Mouse (Mus musculus) adrenal gland, postnatal 4 days (tissue): ENCODE measurements around the gene Ccdc155. TPM values are rescaled to one million over a fixed set of nuclear protein-coding genes. Genes with fewer than 3 reads are reported as not detected.
"Not testable (repeated sequence)": the region's sequence is repeated elsewhere in the genome, so short reads cannot be mapped to it uniquely, and the experiment has no call there.

Experiments used
- DNase-seq, 2 experiments: peaks; one replicate each; pipeline ENCODE4 v3.0.0; 2021 to 2022; ENCODE audit warnings: low spot score in 2 of 2, mixed read lengths in 2 of 2
- total RNA-seq, 2 experiments: library from RNA; stranded (reverse); gene quantifications; 2 replicates each; pipeline ENCODE4 v1.2.3; 2021

Gene Ccdc155
- total RNA-seq, 2 experiments from 2014 or later: 0.31 to 0.84 TPM

DNA sequence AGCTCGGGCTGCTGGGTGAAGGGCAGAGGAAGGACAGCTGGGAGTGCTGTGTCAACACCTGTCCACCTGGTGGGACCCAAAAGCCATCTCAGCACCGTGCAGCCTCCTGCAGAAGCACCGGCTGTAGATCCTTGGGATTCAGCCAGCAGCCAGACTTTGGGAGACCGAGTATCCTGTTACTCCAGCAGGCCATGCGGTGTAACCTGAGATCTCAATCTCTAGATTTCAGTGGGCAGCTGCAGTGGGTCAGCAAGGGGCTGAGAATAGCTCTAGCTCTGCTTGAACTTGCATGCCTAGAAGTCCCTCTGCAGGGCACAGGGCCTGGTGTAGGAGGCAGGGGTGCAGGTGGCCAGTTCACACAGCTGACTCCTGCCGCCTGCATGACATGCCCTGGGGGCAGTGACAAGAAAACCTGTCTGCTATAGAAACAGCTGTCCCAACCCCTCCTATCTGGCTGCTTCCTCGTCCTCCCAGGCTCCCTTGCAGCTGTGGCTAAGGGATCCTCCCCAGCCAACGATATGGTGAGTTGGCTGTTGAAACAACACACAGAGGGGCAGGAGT is 12.8 kb downstream of the Ccdc155 start:
- DNase-seq: no peak

DNA sequence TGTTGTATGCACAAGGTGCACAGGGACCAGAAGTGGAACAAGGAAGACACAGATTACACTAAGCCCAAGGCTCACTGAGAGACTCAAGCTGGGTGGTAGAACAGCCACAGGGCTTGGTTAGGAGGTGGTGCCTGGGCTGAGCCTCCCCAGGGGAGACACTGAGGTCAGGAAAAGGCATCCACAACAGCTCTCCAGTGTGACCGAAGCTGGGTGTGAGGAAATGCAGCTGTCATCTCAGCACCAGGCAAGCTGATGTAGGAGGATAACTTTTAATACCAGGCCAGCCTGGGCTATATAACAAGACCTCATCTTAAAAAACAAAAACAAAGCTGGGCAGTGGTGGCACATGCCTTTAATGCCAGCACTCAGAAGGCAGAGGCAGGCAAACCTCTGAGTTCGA is 13.5 kb downstream of the Ccdc155 start:
- no peak for DNase-seq

DNA sequence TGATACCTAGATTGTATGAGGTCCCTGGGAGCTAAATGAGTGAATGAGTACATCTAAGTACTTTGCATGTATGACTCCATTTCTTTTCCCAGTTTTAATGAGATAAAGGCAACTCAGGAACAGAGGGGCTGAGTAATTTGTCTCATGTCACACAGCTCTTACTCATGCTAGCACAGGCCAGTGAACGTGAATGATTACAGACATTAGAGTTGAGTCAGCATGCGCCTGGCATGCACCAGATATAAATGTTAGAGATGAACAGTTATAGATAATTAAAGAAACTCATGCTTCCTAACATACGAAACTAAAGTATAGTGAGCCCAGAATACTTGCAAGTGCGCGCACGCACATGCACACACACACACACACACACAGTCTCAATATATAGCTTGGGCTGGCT is 14.5 kb downstream of the Ccdc155 start:
- no peak for DNase-seq

DNA sequence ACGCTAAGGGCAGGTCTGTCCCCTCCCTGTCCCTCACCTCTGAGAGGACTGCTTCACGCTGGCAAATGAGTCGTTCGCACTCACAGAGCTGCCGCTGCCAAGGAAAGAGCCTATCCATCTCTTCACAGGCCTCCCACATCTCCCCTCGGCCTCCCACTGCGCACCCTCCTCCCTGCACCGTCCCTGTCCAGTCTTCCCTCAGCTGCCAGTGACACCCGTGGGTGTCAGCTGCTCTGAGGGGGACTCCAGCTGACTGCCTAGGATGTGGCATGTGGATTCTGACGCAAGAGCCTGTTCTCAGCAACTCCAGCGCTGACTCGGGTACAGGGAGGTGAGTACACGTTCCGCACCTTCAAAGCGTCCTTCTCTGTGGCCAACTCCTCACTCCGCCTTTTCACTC is 15.1 kb downstream of the Ccdc155 start:
- DNase-seq: no peak

DNA sequence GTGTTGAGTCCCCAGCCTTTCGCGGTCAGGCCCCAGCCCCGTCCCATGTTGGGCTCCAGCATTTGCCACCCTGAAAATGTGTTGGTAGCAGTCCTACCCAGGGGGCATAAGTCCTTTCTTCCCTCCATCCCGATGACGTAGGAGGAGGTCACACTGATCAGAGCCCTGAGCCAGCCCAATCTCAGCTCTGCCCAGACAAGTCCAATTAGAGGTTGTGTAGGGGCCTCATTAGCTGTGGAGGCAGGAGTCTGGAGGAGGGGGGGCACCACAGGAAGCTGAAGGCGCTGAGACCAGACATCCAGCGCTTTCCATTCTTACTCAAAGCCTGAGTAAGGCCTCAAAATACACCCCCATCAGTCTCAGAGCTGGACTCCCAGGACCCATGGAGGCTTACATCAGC is 18.8 kb downstream of the Ccdc155 start:
- DNase-seq: no peak

DNA sequence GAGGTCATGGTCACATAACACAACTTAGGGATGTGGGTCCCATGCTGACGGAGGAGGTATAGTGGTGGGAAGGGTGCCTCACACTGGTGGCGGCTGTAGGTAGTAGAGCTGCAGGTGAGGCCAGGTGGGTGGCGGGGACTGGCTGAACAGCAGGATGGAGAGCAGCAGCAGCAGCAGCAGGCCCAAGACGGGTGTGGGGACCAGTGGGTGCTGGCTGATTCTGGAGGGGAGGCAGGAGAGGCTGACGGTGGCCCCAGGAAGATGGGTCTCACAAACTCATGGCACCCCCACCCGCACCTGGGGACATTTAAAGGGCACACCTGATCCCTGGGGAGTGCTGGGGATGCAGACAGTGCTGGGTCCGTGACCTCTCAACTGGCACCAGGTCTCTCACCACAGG is 21.0 kb downstream of the Ccdc155 start:
- DNase-seq: no peak

DNA sequence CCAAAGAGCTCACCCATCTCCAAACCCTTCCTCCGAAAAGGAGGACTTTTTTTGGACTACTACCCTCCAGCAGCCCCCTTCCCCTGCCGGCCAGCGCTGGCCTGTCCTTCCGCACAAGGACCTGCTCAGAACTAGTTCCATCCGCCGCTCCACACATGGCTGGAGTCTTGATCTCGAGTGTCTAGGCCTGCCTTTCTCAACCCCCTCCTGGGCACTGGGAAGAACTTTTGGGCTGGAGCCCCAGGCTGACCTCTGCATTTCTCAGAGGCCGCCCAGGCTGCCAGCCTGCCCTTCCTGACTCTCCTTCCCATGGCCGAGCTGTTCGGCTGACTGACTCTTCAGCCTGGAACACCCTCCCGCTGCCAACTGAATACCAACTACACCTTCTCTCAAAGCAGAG is 22.1 kb downstream of the Ccdc155 start:
- no peak for DNase-seq

DNA sequence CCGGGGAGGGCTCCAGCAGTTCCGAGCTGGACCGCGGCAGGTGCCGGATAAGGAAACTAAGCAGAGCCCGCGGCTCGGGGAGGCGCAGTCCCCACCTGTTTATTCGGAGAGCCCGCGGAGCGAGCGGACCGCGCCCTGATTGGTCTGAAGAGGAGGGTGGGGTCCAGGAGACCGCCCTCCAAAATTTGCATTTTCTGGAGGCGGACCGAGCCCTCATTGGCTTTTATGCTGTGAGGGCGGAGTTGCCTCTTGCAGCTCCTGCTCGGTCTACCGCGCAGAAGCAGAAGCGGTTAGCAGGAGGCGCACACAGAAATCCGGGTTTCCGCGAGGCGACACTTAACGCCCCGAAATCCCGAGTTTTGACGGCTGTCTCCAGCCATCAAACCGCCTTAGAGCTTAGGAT is 22.5 kb downstream of the Ccdc155 start:
- DNase-seq: peak; percentile 64 to 69

DNA sequence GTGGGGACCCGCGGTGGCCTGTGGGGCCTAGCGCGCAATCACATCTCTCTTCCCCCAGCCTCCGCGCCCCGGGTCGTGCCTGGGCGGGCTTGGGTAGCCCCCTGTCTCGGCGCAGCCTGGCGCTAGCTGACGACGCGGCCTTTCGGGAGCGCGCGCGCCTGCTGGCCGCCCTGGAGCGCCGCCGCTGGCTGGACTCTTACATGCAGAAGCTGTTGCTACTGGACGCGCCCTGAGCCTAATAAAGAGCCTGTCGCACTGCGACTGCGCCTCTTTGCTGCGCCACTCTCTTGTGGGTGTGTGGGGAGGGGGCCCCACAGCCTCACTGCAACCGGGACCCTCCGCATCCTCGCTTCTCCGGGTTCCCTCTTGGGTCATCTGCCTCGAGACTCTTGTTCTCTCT is 23.2 kb downstream of the Ccdc155 start:
- no peak for DNase-seq

DNA sequence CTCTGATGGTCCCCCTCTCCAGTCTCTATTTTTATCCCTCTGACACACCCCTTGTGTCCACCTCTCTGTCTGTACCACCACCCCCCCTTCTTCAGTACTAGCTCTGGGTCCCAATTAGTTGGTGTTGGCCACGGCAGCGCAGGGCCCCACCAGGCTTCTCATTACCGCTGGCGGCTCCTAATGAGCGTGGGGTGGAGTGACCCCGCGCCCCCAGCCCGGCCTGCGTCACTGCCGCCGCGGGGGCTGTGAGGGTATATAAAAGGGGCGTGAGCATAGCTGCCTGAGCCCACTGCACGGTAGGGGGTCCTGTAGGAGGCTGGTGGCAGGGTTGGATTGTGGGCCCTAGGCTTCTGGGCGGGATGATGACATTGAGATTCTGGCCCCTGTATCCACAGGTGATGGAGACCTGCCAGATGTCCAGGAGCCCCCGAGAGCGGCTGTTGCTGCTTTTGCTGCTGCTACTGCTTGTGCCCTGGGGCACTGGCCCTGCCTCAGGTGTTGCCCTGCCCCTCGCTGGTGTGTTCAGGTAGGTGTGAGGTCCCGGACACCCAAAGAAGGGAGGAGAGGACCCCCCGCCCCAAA is 23.7 kb downstream of the Ccdc155 start, which contains the start of gene Pth2:
Gene Pth2 (plus strand): TSS at position 100 of the 582 bp plus-strand sequence.
- DNase-seq: no peak

DNA sequence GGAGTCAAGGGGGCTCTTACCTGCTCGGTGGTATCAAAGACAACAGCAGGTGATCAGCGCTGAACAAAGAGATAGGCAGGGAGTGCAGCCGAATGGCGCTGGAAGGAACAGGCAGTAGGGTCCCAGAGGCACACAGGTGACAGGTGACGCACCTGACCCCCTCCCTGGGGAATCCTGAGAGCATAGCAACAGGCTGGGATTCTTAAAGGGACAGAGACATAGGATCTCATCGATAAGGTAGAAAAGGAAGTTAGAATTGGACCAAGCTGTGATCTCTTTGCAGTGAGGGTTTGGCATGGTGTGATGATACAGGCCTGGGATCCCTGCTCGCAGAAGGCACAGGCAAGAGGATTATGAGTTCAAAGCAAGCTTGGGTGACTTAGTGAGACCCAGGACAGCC is 25.2 kb downstream of the Ccdc155 start, which contains the start of gene Gfy:
Gene Gfy (minus strand): TSS at position 101 of the 400 bp plus-strand sequence.
- no peak for DNase-seq

DNA sequence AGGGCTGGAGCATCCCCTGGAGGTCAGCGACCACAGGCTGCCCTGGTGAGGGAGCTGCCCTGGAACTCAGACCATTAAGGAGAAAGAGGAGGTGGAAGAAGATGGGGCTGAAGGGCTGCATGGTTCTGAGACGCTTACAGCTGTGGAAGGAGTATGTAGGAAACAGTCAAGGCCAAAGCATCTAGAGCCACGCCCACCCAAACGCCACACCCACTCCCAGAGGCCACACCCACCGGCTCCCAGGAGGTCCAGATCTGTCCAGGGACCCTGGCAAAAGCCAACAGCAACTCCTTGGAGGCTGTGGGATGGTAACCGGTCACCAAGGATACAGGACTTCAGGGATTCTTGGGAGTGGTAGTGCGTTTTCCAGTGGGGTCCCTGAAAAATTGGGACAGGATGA is 26.1 kb downstream of the Ccdc155 start:
- no peak for DNase-seq

DNA sequence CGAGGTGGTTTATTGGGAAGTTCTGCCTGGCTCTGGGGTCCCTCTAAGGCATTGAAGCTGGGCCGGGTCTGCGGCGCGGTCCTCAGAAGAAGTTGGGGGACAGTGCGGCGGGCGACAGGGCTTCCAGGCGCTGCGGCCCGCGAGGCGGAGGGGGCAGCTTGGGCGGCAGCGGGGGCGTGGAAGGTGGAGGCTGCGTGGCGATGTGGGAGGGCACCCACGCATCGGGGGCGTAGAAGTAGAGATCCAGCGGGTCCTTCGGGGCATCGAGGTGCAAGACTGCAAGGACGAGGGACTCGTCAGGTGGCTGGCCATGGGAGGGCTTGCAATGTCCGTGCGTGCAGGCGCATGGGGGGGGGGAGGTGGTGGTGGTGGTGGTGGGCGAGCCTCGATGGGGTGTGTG is 28.3 kb downstream of the Ccdc155 start:
- DNase-seq: no peak

DNA sequence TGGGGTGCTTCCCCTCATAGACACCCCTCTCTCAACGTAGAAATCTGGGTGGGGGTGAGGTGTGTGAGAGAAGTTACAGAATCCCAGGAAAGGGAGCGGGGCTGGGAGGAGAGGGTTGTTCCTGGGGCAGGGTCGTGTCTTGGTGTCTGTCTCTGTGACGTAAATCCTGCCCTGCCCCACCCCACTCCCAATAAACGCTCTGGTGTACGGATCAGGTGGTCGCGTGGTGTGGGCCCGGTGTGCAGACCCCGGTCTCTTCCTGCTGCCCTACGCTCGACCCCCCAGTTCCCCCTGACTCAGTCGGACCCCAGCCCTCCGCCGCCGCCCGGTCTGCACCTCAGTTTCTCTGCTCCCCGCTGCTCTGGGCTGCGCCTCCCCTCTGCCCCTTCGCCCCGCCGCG is 28.8 kb downstream of the Ccdc155 start:
- no peak for DNase-seq

DNA sequence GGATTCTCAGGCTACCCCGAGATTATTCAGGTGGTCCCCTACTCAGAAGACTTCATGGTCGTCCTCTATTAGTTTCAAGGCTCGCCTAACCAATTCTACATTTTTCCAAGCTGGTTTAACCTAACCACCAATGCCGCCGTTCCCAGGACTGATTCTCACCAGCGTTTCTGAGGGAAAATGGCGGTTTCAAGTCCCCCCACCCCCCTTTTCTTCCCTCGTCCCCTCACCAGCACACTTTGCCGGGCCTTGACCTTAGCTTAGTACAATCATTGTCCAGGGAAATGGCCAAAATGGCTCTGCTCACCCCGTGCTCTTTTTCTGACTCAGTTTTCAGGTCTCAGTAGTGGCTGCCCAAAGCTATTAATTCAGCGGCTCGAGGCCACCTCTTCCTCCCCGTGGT is 29.3 kb downstream of the Ccdc155 start:
- DNase-seq: no peak

DNA sequence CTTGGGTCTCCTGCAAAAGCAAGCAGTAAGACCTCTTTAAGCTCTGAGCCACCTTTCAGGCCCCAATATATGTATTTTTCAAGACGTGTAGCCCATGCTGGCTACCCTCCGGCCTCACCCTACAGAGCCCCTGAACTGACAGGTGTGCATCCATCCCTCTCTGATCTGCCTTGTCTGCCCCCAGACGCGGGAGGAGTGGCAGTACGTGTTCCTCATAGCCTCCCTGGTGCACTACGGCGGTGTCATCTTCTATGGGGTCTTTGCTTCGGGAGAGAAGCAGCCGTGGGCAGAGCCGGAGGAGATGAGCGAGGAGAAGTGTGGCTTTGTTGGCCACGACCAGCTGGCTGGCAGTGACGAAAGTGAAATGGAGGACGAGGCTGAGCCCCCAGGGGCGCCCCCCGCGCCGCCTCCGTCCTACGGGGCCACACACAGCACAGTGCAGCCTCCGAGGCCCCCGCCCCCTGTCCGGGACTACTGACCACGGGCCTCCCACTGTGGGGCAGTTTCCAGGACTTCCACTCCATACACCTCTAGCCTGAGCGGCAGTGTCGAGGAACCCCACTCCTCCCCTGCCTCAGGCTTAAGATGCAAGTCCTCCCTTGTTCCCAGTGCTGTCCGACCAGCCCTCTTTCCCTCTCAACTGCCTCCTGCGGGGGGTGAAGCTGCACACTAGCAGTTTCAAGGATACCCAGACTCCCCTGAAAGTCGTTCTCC is 30.0 kb downstream of the Ccdc155 start:
- DNase-seq: no peak

DNA sequence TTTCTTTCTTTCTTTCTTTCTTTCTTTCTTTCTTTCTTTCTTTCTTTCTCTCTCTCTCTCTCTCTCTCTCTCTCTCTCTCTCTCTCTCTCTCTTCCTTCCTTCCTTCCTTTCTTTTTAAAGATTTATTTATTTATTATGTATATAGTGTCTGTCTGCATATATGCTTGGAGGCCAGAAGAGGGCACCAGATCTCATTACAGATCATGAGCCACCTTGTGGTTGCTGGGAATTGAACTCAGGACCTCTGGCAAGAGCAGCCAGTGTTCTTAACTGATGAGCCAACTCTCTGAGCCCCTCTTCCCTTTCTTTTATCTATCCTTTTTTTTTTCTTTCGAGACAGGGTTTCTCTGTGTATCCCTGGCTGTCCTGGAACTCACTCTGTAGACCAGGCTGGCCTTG is 30.9 kb downstream of the Ccdc155 start:
- DNase-seq: not testable (repeated sequence)

DNA sequence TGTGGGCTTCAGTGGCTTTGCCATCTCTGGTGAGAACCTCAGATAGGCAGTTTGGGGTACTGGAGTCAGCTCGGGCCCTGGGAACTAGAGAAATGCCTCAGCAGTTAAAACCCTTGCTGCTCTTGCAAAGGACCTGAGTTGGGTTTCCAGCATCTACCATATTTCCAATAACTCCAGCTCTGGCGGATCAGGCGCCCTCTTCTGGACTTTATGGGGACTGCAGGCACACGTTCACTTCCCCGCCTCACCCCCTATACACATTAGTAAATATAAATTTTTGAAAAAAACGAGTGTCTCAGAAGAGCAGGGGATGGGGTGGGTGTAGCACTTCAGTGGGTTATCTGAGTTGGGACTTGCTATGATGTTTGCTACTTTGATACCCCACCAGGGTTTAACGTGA is 31.7 kb downstream of the Ccdc155 start:
- DNase-seq: no peak

DNA sequence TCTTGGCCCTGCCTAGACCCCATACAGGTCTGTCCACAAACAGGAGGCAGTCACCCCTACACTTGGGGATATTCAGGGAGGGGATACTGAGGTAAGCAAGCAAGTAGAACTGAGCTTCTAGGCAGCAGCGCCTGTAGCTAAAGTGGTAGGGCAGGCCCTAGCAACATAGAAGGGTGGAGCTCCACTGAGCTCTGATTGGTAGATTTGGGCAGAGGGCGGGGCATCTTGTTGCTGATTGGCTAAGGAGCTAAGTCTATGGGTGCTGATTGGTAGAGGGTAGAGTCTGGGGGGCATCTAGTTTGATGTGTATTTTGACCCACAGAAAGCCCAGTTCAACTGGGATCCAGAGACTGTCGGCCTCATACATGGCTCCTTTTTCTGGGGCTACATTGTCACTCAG is 35.2 kb downstream of the Ccdc155 start:
- DNase-seq: no peak

DNA sequence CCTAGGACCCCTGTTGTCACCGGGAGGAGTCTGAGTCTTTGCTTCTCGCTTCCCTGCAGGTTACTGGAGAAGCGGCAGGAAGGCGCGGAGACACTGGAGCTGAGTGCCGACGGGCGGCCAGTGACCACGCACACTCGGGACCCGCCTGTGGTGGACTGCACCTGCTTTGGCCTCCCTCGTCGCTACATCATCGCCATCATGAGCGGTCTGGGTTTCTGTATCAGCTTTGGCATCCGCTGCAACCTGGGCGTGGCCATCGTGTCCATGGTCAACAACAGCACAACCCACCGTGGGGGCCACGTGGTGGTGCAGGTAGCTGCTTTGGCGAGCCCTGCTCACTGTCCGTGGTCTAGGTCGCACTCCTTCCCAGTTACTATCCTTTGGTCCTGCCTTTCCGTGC is 36.0 kb downstream of the Ccdc155 start:
- no peak for DNase-seq

DNA sequence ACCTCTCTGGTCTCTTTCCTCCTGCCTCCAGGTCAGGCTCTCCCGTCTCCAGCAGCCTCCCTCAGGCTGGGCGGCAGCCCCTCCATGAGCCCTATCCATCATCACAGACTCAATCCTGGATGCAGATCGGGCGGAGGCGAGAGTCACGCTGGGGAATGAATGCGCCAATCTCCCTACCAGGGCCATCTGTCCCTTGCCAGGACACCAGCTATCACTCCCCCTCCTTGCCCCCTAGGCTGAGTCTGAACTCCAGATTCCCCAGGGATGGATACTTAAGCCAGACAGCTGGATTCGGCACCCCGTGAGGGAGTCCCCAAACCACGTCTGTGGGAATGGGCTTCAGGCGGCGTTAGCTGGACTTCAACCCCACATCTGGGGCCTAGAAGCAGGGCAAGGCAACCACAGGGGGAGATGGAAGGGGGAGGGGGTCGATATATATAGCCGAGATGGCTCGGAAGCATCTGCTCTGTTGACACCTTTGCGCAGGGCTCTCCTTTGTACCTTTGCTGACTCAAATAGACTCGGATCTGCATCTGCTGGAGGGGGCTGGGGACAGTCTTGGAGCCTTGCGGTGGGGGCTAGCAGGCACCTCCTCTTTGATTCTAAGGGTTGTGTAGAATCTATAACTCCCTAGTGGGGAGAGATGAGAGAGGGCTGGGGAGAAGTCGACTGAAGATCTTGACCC is 36.8 kb downstream of the Ccdc155 start:
- no peak for DNase-seq

DNA sequence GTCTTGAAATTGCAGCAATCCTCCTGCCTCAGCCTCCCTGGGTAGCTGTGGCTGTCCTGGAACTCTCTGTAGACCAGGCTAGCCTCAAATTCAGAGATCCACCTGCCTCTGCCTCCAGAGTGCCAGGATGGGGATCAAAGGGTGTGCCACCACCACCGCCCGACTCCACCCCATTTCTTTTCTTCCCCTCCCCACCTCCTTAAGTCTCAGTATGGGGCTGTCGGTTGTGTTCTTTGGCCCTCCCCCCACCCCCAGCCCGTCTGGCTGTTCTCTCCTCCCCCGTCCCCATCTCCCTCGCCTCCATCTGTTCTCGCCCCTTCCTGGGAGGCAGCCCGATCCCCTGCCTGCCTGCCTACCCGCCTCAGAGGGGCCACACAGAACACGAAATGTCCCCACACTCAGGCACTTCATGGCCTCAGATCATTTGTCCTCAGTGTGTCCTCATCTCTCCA is 37.7 kb downstream of the Ccdc155 start:
- DNase-seq: no peak
